Mouse (Mus musculus) pancreas, adult 10 weeks (tissue): ENCODE measurements around the gene Il20rb. TPM values are rescaled to one million over a fixed set of nuclear protein-coding genes. Genes with fewer than 3 reads are reported as not detected.

Source experiments
- polyA plus RNA-seq: library from polyadenylated mRNA; stranded (reverse); fragments of 350-450 nt; fragmentation: Illumina TruSeq; extraction: RNeasy Lipid Tissue Mini Kit (QIAGEN cat#74804); gene quantifications from one replicate; pipeline ENCODE4 v1.2.3, GENCODE M21; 2015; ENCODE audit warnings: low read depth, low replicate concordance; ENCODE audit not compliant: insufficient read depth

Gene Il20rb
- 2.4 TPM for polyA plus RNA-seq

DNA sequence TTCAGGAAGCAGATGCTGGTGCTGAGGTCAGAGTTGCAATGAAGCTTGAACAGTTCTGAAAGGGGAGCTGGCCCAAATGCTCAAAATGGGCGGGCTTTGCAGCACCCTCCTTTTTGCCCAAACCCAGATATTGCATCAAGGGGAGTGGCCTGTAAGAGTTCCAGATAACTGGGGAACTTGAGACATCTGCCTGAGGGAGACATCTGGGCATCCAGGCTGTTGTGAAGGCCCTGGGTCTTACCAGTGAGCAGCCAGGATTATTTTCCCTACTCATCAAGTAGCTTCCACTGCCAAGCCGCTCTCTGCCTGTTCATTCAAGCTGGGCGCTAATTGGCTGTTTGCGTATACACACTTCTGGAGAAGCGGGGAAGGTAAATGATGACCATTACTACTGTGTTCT is at the start of gene Il20rb:
TSS of gene Il20rb (minus strand) at position 358 of the 400 bp plus-strand sequence.

Other genes with a start within 250 kb of the Il20rb start
- 14.9 TPM for gene Nck1, start 59.3 kb upstream of the Il20rb start, polyA plus RNA-seq
- 2.5 TPM for gene Slc35g2, start 84.3 kb upstream of the Il20rb start, polyA plus RNA-seq
- gene Stag1, start 111.0 kb upstream of the Il20rb start, polyA plus RNA-seq = 8.5 TPM